Mouse (Mus musculus): ENCODE measurements around the gene Upp2. TPM values are rescaled to one million over a fixed set of nuclear protein-coding genes. Genes with fewer than 3 reads are reported as not detected.

The Upp2 gene
- total RNA-seq, 4 experiments from 2014 or later: 30.7 to 36.8 (median 32.4) TPM

- DNase-seq (ENCODE audit: low spot score in 2 of 2): no peak
Observed at GRCm38 (mm10) chr2:58841021-58841420, 273.9 kb downstream of the Upp2 start.

GRCm38 (mm10) chr2:58842443-58842842 lies 275.3 kb downstream of the Upp2 start:
- no peak for DNase-seq (ENCODE audit: low spot score in 2 of 2)

Other genes with a start within 250 kb of the Upp2 start
- 10 to 100 TPM; 15.1 to 20.4 (median 17.0) TPM for gene Acvr1c, start 209.4 kb upstream of the Upp2 start, total RNA-seq (2022)
- gene Gm17409, start 97.2 kb upstream of the Upp2 start, total RNA-seq (2022): not detected
- gene Acvr1, start 141 bp upstream of the Upp2 start, total RNA-seq (2022): 10 to 100 TPM; 43.1 to 45.5 (median 44.5) TPM

Data from layer of hippocampus, adult 8-10 months (tissue).